Mouse (Mus musculus) midbrain, embryonic 14.5 days (tissue): Measurements from ENCODE around the gene Phc2. TPM values are rescaled to one million over a fixed set of nuclear protein-coding genes. Genes with fewer than 3 reads are reported as not detected.
A peak's percentile ranks its signal among the peaks of the same experiment; 100 is the strongest.
"Not testable (repeated sequence)": the region's sequence is repeated elsewhere in the genome, so short reads cannot be mapped to it uniquely, and the experiment has no call there.

Experiments used
- ATAC-seq: fragments of 200-750 bp; cut with Nextera tagmentation; 2 replicates; pipeline ENCODE4 v1.8.0; 2017; ENCODE audit warnings: moderate number of reproducible peaks, moderate library complexity; ENCODE audit not compliant: low FRiP score, low TSS enrichment
- DNase-seq: peaks from one replicate; pipeline ENCODE4 v3.0.0-alpha.2; 2015
- H3K27ac ChIP-seq: fragments of 300-500 bp; sonication (generic); replicated peaks from 2 replicates; pipeline ENCODE4 v1.5.1; 2014; ENCODE audit warnings: mild to moderate bottlenecking, low read depth, low read length, moderate library complexity
- H3K27me3 ChIP-seq: fragments of 300-500 bp; sonication (generic); 2 replicates; pipeline ENCODE4 v1.6.1; 2014; ENCODE audit warnings: low read length, control low read depth, mixed read lengths; ENCODE audit not compliant: control insufficient read depth, insufficient read depth
- H3K36me3 ChIP-seq: fragments of 300-500 bp; sonication (generic); 2 replicates; pipeline ENCODE4 v1.6.1; 2014; ENCODE audit warnings: low read length, control low read depth; ENCODE audit not compliant: control insufficient read depth, insufficient read depth
- H3K4me1 ChIP-seq: fragments of 300-500 bp; sonication (generic); 2 replicates; pipeline ENCODE4 v1.6.1; 2014; ENCODE audit warnings: mild to moderate bottlenecking, antibody characterized with exemption, low read length, control low read depth; ENCODE audit not compliant: control insufficient read depth, insufficient read depth
- H3K4me2 ChIP-seq: fragments of 300-500 bp; sonication (generic); 2 replicates; pipeline ENCODE4 v1.6.1; 2014; ENCODE audit warnings: mild to moderate bottlenecking, low read length, moderate library complexity
- H3K4me3 ChIP-seq: fragments of 300-500 bp; sonication (generic); replicated peaks from 2 replicates; pipeline ENCODE4 v1.5.1; 2014; ENCODE audit warnings: low read depth, low read length
- H3K9ac ChIP-seq: fragments of 300-500 bp; sonication (generic); replicated peaks from 2 replicates; pipeline ENCODE4 v1.6.1; 2014; ENCODE audit warnings: mild to moderate bottlenecking, low read length, moderate library complexity
- H3K9me3 ChIP-seq: fragments of 300-500 bp; sonication (generic); 2 replicates; pipeline ENCODE4 v1.6.1; 2016; ENCODE audit warnings: low read length, control low read depth, mixed read lengths; ENCODE audit not compliant: control insufficient read depth
- WGBS: fragments of 180-500 bp; shearing (Covaris S2); extraction: QIAGEN DNeasy Blood & Tissue Kit; methylation state at CpG from one replicate; pipeline ENCODE4 v1.1.7; 2014; 5-methylcytosine and 5-hydroxymethylcytosine counted together
- polyA plus RNA-seq: library from polyadenylated mRNA; unstranded; fragments of >200 nt; fragmentation: Nextera tagmentation; extraction: Ambion mirVana; gene quantifications from 2 replicates; pipeline ENCODE4 v1.2.1, GENCODE M21; 2014

The Phc2 gene
- polyA plus RNA-seq, 1 experiment from 2014 or later = 48.4 TPM

DNA sequence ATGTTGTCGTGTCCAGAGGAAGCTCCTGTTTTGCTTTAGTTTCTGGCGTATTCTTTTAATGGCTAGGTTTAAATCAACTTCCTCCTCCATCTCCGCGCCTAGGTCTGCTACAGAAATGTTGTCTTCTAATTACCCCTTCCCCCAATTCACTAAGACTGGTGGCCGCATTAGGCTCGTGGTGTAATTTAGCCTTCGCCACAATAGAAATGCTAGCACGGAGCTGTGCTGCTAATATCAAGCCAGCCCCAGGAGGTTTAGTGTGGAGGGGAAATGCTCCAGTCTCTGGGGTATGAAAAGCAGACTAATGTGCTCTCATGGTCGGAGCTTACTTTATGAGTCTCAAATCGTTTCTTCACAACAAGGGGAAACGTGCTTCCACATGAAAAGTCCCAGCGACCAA is 944 bp downstream of the Phc2 start:
- H3K4me1 ChIP-seq = peaks cover 31% of the 10 kb centered on the region
- H3K4me3 ChIP-seq = peak overlapping the region; percentile 70
- H3K9me3 ChIP-seq = no peaks in the 10 kb centered on the region
- WGBS = 7% methylated on average over 12 of the region's 12 CpGs
- H3K36me3 ChIP-seq = no peaks in the 10 kb centered on the region
- peak overlapping the region; percentile 84 for H3K27ac ChIP-seq
- peak overlapping the region; percentile 83 for H3K4me2 ChIP-seq
- peak; percentile 56 for DNase-seq
- H3K27me3 ChIP-seq = no peaks in the 10 kb centered on the region
- H3K9ac ChIP-seq = peak overlapping the region; percentile 75
- no peak for ATAC-seq

DNA sequence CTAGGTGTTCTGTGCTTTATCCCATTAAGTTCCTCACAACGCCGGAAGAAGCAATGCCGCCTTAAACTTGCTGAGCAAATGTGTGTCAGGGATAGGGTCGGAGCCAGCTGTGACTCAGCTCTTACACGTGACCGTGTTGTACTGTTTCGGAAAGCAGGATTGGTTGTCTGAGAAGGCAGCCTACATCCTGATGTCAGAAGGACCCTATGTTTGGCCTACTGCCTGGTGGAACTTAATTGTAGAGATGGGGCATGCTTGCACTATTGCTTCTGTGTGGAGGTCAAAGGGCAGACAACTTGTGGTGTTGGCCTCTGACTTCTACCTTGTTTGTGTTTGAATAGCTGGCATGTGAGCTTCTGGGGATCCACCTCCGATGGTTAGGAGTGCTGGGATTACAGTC is 5.7 kb downstream of the Phc2 start:
- H3K4me3 ChIP-seq = no peak overlapping the region
- no peak overlapping the region for H3K27ac ChIP-seq
- H3K27me3 ChIP-seq = no peaks in the 10 kb centered on the region
- ATAC-seq (no peak), DNase-seq (no peak)
- no peak overlapping the region for H3K9ac ChIP-seq
- peaks cover 18% of the 10 kb centered on the region for H3K4me1 ChIP-seq
- no peaks in the 10 kb centered on the region for H3K36me3 ChIP-seq
- H3K4me2 ChIP-seq = no peak overlapping the region
- WGBS = 88% methylated on average over 8 of the region's 8 CpGs
- no peaks in the 10 kb centered on the region for H3K9me3 ChIP-seq

DNA sequence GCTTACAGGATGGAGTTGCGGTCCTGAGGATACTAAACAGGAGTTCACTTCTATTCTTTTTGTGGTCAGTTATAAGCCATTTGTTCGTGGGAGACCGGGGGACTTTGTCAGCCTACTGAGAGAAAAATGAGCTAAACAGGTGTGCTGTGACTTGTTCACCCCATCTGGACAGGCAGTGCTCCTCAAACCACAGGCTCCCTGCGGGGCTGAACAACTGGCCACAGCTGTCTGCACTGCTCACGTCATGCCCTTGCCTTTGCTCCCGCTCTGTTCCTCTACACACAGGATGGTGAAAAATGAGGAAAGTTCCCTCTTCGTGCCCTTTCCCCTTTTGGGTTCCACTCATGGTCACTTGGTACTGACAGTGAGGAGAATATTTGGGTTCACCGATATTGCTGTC is 6.6 kb downstream of the Phc2 start:
- H3K4me1 ChIP-seq = peaks cover 13% of the 10 kb centered on the region
- no peak overlapping the region for H3K4me2 ChIP-seq
- no peak overlapping the region for H3K27ac ChIP-seq
- 87% methylated on average over 8 of the region's 8 CpGs for WGBS
- H3K9me3 ChIP-seq = no peaks in the 10 kb centered on the region
- no peak for DNase-seq
- no peaks in the 10 kb centered on the region for H3K36me3 ChIP-seq
- no peaks in the 10 kb centered on the region for H3K27me3 ChIP-seq
- no peak overlapping the region for H3K4me3 ChIP-seq
- no peak overlapping the region for H3K9ac ChIP-seq
- ATAC-seq = no peak

DNA sequence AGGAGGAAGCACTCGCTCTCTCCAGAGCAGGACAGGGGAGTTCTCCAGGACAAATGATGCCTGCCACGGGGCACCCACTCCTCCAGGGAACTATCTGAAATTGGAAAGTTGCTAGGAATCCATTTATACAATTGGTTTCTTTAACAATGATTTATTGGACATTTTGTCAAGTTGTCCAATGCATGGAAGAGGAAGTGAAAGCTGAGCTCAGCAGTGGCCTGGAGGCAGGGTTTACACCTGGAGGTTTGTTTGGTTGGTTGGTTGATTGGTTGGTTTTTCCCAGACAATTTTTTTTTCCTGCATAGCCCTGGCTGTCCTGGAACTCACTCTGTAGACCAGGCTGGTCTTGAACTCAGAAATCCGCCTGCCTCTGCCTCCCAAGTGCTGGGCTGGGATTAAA is 9.5 kb downstream of the Phc2 start:
- Histone ChIP-seq H3K4me1 (no peaks in the 10 kb centered on the region), H3K27ac (no peak overlapping the region), H3K36me3 (no peaks in the 10 kb centered on the region), H3K9ac (no peak overlapping the region), H3K4me3 (no peak overlapping the region), H3K27me3 (no peaks in the 10 kb centered on the region), H3K9me3 (no peaks in the 10 kb centered on the region), H3K4me2 (no peak overlapping the region)
- no peak for DNase-seq
- no peak for ATAC-seq
- WGBS = 86% methylated on average over 3 of the region's 3 CpGs

DNA sequence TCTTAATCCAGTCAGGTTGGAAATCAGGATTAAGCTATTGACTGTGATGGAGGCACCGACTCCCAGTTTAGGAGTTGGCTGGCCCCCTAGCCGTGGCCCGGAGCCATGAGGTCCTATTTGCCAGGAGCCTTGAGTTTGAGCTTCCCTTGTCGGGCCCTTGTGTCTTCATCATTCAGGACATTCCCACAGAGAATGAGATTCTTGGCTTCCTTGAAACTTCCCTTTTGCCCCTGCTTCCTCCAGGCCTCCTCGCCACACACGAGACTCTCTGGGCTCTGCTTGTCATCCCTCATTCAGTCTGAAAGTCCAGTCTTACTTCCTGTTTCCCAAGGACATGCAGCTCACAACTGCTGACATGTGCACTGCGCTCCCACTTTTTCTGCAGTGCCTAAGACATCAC is 11.9 kb downstream of the Phc2 start:
- H3K4me2 ChIP-seq, DNase-seq, H3K36me3 ChIP-seq, H3K9me3 ChIP-seq, H3K27ac ChIP-seq, H3K4me3 ChIP-seq, H3K9ac ChIP-seq, H3K4me1 ChIP-seq, H3K27me3 ChIP-seq, ATAC-seq: not testable (repeated sequence)
- 72% methylated on average over 7 of the region's 7 CpGs for WGBS

DNA sequence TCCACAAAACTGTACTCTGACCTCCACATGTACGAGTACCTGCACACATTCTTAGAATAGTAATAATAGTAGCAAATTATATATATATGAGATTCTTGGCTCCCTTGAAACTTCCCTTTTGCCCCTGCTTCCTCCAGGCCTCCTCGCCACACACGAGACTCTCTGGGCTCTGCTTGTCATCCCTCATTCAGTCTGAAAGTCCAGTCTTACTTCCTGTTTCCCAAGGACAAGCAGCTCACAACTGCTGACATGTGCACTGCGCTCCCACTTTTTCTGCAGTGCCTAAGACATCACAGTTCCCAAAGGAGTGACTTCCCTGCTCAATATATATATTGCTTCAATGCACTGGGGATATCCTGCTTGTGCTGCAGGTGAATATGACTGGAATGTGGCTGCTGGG is 12.7 kb downstream of the Phc2 start:
- not testable (repeated sequence) for H3K4me1 ChIP-seq, DNase-seq, ATAC-seq, H3K9me3 ChIP-seq, H3K27ac ChIP-seq, H3K36me3 ChIP-seq, H3K27me3 ChIP-seq, H3K4me3 ChIP-seq, H3K4me2 ChIP-seq, H3K9ac ChIP-seq
- WGBS = 81% methylated on average over 4 of the region's 4 CpGs

DNA sequence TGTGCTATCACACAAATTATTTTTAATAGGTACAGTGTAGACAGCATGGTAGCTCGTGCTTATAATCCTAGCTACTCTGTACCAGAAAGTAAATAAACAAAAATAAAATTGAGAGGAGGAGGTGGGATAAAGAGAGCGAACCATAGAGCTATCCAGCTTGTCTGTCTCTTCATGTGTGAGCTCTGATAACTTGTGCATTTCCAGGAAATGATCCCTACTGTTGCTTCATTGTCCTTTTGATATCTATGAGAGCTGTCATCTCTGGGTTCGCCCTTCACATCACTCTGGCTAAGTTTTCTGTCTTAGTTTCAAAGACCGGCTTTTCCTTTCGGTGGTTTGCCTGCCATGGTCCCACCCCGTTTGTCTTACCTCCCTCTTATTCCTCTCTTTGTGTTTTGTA is 14.7 kb downstream of the Phc2 start:
- no peak for DNase-seq
- no peaks in the 10 kb centered on the region for H3K36me3 ChIP-seq
- no peak overlapping the region for H3K9ac ChIP-seq
- no peak for ATAC-seq
- no peak overlapping the region for H3K4me3 ChIP-seq
- 77% methylated on average over 6 of the region's 6 CpGs for WGBS
- H3K27me3 ChIP-seq = no peaks in the 10 kb centered on the region
- no peak overlapping the region for H3K4me2 ChIP-seq
- 0 out of 2 replicates have a peak, but pooled peaks cover 6% of the 10 kb centered on the region for H3K4me1 ChIP-seq
- no peak overlapping the region for H3K27ac ChIP-seq
- H3K9me3 ChIP-seq = no peaks in the 10 kb centered on the region

DNA sequence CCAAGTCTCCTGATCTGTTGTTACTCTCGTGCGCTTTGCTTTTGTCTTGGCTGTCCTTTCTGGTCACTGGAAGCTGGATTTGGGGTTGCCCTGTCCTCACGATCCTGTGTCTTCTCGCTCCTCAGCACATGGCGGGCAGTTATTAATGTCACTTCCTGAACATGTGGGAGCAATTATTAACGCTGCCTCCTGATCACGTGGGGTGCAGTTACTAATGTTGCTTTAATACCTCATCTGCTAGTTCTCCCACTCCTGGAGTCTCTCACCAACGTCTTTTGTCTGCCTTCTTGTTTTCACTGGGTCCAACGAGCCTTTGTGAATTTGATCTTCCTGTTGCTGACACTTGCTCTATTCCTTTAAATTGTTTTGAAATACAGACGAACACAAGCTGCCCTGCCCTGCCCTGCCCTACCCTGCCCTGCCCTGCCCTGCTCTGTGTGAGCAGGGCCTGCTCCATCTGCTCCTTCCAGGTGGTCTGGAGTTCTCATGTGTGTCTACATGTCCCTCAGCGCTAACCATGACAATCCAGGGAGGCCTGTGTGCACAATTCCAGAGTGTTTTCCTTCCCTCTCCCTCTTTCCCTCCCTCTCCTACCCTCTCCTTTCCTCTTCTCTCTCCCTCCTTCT is 16.2 kb downstream of the Phc2 start:
- WGBS = 49% methylated on average over 11 of the region's 11 CpGs

DNA sequence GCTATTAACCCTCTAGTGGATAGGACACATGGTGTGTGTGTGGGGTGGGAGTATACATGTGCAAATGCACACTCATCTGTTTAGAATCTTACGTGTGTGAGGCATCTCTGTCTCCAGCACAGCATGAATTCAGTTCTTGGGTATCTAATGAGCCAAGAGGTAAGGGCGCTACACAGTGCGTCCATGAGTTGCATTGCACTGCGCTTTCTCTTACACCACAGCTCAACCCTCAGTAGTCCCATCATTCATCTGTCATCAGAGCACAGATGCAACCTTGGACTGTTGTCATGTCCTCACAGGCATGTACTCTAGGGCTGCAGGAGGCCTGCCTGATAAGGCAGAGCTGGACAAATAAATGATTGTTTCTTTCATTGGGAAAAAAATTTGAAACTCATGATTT is 18.0 kb downstream of the Phc2 start:
- DNase-seq (no peak), ATAC-seq (no peak)
- Histone ChIP-seq H3K9ac (no peak overlapping the region), H3K4me1 (0 out of 2 replicates have a peak, but pooled peaks cover 6% of the 10 kb centered on the region), H3K4me2 (no peak overlapping the region), H3K27me3 (no peaks in the 10 kb centered on the region), H3K4me3 (no peak overlapping the region), H3K27ac (no peak overlapping the region; the same call in 1 of the 2 replicates), H3K36me3 (no peaks in the 10 kb centered on the region), H3K9me3 (no peaks in the 10 kb centered on the region)
- 83% methylated on average over 4 of the region's 4 CpGs for WGBS

More for the DNA sequence above, 16.2 kb downstream of the Phc2 start:
- no peak overlapping the region for H3K9ac ChIP-seq
- no peaks in the 10 kb centered on the region for H3K9me3 ChIP-seq
- 0 out of 2 replicates have a peak, but pooled peaks cover 6% of the 10 kb centered on the region for H3K4me1 ChIP-seq
- no peak overlapping the region for H3K4me2 ChIP-seq
- H3K27ac ChIP-seq = no peak overlapping the region
- no peaks in the 10 kb centered on the region for H3K27me3 ChIP-seq
- no peaks in the 10 kb centered on the region for H3K36me3 ChIP-seq
- ATAC-seq = no peak
- DNase-seq = no peak
- no peak overlapping the region for H3K4me3 ChIP-seq
